Mouse (Mus musculus) monocyte, adult 5-6 weeks (primary cell): ENCODE data around the gene Rtn4rl1. TPM values are rescaled to one million over a fixed set of nuclear protein-coding genes. Genes with fewer than 3 reads are reported as not detected.
"Not testable (repeated sequence)": the region's sequence is repeated elsewhere in the genome, so short reads cannot be mapped to it uniquely, and the experiment has no call there.

ENCODE experiments used
- ATAC-seq: fragments of 153-309, 156-312 bp; replicated peaks from 2 replicates; pipeline ENCODE4 v1.8.0; 2017; ENCODE audit warnings: mild to moderate bottlenecking; ENCODE audit not compliant: low TSS enrichment, insufficient number of reproducible peaks, severe bottlenecking, poor library complexity, low FRiP score
- total RNA-seq: library from RNA; stranded (forward); fragments of 200-1000, 200-491, 200-594 nt; gene quantifications from 3 replicates; pipeline ENCODE4 v1.2.3, GENCODE M21; 2017

Gene Rtn4rl1
- total RNA-seq, 1 experiment from 2014 or later: 2.2 TPM

- no peak for ATAC-seq
Observed at GRCm38 (mm10) chr11:75282496-75283120, 89.0 kb downstream of the Rtn4rl1 start.

GRCm38 (mm10) chr11:75283784-75284183 is 90.2 kb downstream of the Rtn4rl1 start:
- not testable (repeated sequence) for ATAC-seq

- no peak for ATAC-seq
Observed at GRCm38 (mm10) chr11:75285893-75286467, 92.4 kb downstream of the Rtn4rl1 start.

GRCm38 (mm10) chr11:75286868-75287267 is 93.3 kb downstream of the Rtn4rl1 start:
- ATAC-seq: no peak

- no peak for ATAC-seq
Observed at GRCm38 (mm10) chr11:75287940-75288339, 94.4 kb downstream of the Rtn4rl1 start.

GRCm38 (mm10) chr11:75288517-75288916 is 94.9 kb downstream of the Rtn4rl1 start:
- ATAC-seq: no peak

GRCm38 (mm10) chr11:75289120-75289519 is 95.5 kb downstream of the Rtn4rl1 start:
- no peak for ATAC-seq

- peak; percentile 81 for ATAC-seq
Observed at GRCm38 (mm10) chr11:75290566-75291271, 97.1 kb downstream of the Rtn4rl1 start.

- no peak for ATAC-seq
Observed at GRCm38 (mm10) chr11:75291389-75292215, 98.0 kb downstream of the Rtn4rl1 start.

GRCm38 (mm10) chr11:75292281-75292680 is 98.7 kb downstream of the Rtn4rl1 start:
- no peak for ATAC-seq

GRCm38 (mm10) chr11:75293852-75294361 is 100.3 kb downstream of the Rtn4rl1 start:
- no peak for ATAC-seq

GRCm38 (mm10) chr11:75294862-75295261 is 101.3 kb downstream of the Rtn4rl1 start:
- no peak for ATAC-seq

- not testable (repeated sequence) for ATAC-seq
Observed at GRCm38 (mm10) chr11:75295534-75295933, 102.0 kb downstream of the Rtn4rl1 start.

GRCm38 (mm10) chr11:75296406-75297005 is 102.9 kb downstream of the Rtn4rl1 start:
- no peak for ATAC-seq

- no peak for ATAC-seq
Observed at GRCm38 (mm10) chr11:75297631-75298030, 104.0 kb downstream of the Rtn4rl1 start.

GRCm38 (mm10) chr11:75298491-75298890 is 104.9 kb downstream of the Rtn4rl1 start:
- no peak for ATAC-seq

GRCm38 (mm10) chr11:75299786-75300185 is 106.2 kb downstream of the Rtn4rl1 start:
- ATAC-seq: no peak

GRCm38 (mm10) chr11:75300954-75301353 is 107.4 kb downstream of the Rtn4rl1 start:
- no peak for ATAC-seq

- no peak for ATAC-seq
Observed at GRCm38 (mm10) chr11:75304797-75305196, 111.2 kb downstream of the Rtn4rl1 start.
